Mouse (Mus musculus): ENCODE data around the gene Cnst. TPM values are rescaled to one million over a fixed set of nuclear protein-coding genes. Genes with fewer than 3 reads are reported as not detected.
A peak's percentile ranks its signal among the peaks of the same experiment; 100 is the strongest.

Gene Cnst
- total RNA-seq, 2 experiments from 2014 or later: 43.6 to 51.9 TPM

DNA sequence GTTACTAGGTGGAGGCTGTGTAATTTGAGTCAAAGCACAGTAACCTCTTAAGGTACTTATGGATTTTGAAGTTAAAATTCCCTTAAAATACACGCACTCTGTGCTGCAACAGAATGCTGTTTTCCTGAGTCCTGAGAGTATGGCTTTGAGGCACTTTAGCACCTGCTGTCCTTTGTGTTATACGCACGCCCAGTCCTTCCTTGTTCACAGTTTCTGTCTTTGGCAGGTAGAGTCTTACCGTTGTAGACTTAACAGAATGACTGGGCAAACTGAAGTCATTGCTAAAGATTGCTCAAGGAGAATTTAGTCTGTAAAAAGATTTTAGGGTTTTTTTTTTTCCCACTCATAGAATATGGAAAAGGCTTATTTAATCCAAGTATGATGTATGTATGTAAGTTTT is 5.8 kb downstream of the Cnst start:
- DNase-seq: no peak
- intact Hi-C loops (cut with DNase I): loop anchor here (2.0 kb wide), 1 partner anchor 27 kb away; no protein-coding TSS in a partner anchor

DNA sequence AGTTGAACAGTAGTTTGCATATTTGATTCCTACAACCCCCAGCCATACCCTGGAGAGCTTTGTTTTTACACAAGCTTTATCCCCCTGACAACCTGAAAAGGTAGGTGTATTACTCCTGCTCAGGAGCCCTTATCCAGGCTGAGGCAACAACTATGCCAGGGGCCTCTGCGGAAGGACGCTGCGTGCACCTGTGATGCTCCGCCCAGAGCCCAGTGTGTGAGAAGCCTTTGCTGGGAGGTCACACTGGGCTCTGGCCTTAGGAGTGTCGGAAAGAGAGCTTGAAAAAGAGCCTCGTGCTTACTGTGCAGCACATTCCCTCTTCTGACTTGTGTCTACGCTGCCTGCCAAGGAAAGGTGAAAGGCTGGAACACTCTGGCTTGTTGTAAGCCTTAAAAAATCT is 6.6 kb downstream of the Cnst start:
- no peak for DNase-seq
- intact Hi-C loops (cut with DNase I): no loop called here

DNA sequence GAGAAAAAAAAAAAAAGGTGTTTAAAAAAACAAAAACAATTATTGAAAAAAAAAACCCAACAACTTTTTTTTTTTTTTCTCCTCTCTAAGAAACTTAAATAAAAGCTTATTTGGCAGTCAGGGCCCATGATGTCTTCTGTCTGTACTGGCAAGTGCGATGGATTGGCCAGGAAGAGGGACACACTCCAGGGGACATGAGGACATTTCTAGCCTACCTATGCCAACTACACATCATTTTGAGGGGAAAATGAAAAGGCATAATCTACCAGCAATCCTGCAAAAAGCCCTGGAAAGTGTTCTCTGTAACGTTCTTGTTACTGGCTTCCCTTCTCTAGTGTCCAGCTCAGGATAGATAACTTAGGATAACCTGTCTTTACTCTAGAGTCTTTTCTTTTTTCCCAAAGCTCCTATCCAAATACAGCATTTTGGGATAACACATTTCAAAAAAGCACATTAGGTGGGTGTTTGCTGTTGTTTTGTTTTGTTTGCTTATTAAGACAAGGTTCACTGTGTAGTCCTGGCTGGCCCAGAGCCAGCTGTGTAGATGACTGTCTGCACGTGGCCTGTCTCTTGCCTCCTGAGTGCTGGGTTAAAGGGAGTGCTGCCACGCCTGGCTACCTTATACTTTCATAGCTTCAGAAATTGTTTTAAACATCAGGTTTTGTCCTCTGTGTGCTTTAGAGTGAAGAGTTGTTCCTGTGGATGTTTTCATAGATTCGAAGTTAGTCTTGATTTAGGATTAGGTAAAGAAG is 7.2 kb downstream of the Cnst start:
- DNase-seq: no peak
- intact Hi-C loops (cut with DNase I): no loop called here

DNA sequence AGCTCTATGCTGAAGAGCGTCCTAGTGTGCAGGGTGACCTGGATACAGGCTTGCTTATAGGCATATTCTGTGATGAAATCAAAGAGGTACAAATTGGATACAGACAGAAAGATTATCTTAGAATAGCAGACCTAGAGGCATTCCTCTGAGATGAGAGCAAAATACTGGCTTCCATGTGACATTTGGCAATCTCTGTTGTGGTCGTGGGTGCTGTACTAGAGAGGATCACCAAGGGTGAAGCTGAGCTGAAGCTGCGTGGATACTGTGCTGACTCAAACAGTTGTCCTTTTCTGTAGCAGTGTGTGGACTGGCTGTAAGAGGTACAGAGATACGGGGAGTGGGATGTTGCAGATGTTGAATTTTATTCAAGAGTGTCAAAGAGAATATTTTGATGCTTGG is 7.8 kb downstream of the Cnst start:
- intact Hi-C loops (cut with DNase I): no loop called here
- DNase-seq: no peak

DNA sequence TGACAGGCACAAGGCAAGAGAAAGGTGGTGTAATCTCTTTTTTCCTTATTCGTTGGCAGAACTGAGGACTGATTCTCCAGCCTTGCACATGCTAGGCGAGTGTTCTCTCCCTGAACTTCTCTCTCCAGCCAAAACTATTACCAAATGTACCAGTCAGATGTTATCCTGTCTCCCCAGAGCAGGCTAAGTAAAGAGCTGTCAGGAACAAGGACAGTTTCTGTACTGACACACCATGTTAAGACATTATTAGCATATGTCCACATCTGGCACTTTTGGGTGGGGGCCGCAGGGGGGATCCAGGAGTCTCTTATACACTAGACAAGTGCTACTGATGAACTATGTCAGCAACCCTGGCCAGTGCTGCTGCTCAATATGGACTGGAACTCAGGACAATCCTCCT is 10.8 kb downstream of the Cnst start:
- intact Hi-C loops (cut with DNase I): no loop called here
- DNase-seq: no peak

DNA sequence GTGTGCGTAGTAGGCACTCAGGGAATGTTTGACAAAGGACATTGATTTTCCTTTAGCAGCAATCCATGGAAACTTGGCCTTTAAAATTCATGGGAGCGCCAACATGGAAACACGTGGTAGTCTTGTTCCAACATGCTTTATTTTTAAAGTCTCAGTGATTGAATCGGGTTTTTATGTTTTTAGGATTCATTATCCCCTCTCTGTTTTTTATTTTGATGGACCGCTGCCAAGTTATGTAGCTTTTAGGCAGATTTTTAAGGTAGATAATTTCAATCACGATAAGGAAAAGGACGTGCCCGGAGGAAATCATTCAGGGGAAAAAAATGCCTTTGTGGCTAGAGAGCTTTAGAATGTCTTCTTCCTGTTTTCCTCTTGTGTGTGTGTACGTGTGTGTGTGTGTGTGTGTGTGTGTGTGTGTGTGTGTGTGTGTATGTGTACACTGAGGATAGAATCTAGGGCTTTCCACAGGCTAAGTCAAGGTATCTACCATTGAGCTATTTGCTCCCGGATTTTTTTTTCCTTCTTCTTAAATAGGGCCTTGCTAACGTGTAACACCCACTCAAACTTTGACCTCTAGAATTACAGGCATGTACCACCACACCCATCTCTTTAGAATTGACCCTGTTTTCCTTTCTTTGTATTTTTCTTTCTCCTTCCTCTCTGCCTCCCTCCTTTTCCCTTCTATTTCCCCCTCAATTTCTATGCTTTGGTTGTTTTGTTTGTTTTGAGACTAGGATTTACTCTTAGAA is 13.4 kb downstream of the Cnst start:
- DNase-seq: no peak
- intact Hi-C loops (cut with DNase I): no loop called here

DNA sequence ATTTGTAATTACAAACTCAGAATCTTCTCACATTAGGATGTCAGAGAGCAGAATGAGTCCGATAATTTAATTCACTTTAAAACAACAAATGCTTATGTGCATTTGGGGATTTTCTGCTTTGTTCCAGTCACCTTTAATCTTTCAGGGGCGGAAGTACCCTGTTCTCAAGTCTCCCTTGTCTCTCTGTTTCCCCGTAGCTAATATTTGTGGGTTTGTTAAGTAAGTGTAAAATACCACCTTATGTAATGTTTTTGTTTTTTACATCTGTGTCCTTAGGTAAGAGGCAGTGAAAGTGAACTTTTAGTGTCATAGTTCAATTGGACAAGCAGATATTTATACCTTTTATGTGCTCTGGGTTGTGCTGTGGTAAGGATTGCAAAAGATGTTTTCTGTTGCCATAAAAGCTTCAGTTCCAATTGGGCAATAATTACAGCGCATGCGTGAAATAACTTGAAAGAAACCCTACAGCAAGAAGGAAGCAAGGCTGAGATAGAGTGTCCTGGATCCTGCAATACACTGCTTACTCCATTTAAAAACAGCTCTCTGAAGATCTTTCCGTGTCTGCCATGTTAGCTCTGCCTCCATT is 14.8 kb downstream of the Cnst start:
- intact Hi-C loops (cut with DNase I): no loop called here
- no peak for DNase-seq

DNA sequence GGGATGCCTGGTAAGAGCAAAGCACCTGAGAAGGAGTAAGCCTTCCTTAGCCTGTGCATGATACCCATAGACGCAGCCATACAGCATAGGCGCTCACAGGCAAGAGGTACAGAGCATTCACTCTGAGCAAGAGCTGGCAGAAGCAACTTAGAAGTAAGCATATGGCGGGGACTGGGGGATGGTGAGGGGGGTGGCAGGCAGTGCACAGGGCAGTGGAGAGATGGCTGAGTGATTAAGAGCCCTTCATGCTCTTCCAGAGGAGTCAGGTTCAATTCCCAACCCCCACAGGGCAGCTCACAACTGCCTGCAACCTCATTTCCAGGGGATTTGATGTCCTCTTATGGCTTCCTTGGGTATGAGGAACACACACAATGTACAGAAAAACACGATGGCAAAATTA is 17.0 kb downstream of the Cnst start:
- intact Hi-C loops (cut with DNase I): no loop called here
- DNase-seq: no peak

DNA sequence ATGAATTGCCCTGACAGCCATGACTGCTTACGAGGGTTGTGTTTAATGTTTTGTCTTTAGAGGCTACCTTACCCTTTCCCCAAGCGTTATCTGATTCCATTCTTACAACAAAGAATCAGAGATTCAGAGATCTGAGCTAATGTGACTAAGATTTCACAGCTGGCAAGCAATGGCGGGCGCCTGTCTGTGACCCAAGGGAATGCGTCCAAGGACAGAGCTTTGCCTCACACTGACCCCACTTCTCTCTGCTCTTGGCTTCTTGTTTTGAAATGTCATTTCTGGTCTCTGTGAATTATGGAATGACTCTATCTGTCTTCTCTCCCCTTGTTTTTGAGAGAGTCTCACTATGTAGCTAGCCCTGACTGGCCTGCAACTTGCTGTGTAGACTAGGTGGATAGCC is 17.8 kb downstream of the Cnst start:
- intact Hi-C loops (cut with DNase I): no loop called here
- DNase-seq: no peak

DNA sequence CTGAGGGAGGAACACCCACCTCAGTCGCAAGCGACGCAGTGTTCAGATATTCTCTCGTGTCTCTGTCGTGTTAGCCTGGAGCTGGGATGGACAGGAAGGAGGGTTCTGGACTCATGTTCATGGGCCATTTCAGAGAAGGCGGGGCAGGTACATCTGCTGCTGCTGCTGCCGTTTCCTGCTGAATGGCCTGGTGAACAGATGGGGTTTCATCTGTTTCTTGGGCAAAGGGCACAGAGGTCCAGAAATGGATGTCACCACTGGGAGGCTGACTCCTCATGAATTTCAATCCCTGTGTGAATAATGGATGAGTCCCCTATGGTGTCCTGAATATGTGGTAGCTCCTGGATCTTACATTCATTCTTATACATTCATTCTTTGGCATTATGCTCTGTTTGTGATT is 21.4 kb downstream of the Cnst start:
- DNase-seq: no peak
- intact Hi-C loops (cut with DNase I): no loop called here

DNA sequence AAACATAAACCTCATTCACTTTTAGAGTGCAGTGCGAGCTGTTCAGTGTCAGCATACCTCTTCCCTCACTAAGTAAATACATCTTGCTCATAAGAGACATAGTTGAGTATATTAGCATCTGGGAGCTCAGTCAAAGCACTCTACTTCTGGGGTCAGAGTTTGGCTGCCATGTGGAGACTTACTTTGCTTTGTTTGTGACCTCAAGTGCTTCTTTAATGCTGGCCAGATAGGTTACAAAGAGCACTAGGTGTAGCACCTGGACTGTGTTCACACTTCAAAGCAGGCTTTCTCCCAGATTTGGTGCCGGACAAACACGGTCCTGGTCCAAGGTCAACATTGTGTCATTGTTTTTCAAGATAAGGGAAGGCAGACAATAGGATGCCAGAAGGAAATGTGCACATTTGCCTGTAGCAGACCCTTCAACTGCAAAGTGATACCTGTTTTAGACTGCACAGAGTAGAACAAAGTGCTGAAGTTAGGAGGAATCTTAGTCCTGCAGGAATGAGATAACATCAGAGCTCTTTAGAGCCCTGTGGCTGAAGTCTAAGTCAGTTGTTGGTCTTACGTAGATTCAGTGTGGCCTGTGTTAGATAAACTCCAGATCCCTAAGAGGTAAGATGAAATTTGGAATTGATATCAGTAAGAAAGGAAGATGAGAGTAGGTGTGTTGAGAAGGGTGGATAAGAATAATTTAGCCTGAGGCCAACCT is 22.7 kb downstream of the Cnst start:
- intact Hi-C loops (cut with DNase I): no loop called here
- DNase-seq: no peak

DNA sequence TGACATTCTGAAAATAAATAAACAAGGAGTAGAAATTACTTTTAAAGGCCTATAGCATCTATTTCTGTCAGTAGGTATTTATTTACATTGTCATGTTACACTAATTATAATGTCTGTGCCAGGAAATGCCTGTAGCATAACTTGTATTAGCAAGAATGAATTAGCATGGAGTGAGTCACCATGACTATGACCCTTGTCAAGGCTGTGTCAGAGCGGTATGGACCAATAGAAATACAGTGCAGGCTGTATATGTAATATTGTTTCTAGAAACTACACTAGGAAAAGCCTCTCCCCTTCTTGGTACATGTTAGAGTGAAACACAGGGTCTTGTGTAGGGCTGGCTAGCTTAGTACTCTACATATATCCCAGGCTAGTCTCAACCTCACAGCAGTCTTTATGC is 24.3 kb downstream of the Cnst start:
- intact Hi-C loops (cut with DNase I): no loop called here
- no peak for DNase-seq

DNA sequence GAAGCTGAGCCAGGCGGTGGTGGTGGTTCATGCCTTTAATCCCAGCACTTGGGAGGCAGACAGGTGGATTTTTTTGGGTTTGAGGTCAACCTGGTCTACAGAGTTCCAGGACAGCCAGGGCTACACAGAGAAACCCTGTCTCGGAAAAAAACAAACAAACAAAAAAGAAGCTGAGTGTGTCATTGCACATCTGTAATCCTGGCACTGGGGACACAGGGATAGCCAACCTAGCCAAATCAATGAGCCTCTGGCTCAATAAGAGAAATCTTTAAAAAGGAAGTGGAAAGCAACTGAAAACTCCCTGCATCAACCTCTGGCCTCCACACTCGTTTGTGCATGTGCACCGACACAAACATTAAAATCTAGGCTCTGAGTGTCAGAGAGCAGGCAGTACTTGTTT is 25.5 kb downstream of the Cnst start:
- DNase-seq: no peak
- intact Hi-C loops (cut with DNase I): no loop called here

DNA sequence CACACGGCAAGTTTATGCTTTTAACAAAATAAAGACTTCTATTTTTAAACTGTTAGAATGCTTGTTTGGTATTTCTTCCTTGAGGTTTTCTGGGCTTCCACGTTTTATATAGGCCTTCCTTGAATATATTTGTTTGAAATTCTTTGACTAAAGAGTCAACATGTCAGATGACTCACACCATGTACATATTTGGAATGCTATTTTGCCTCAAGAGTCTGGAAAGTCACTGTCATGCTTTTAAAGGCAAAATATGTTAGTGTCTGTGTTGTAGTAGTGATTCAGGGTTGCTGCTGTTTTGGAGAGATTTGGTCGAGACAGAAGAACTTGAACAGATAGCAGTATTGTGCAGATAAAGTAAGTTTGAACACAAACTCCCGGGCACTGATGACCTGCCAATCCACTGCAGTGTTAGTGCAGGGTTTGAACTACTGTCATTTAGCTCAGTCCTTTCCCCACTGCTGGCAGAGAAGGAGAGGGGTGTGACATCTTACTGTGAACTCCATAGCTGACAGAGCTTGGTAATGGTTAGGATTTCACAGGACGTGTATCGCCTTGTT is 27.6 kb downstream of the Cnst start:
- intact Hi-C loops (cut with DNase I): no loop called here
- no peak for DNase-seq

DNA sequence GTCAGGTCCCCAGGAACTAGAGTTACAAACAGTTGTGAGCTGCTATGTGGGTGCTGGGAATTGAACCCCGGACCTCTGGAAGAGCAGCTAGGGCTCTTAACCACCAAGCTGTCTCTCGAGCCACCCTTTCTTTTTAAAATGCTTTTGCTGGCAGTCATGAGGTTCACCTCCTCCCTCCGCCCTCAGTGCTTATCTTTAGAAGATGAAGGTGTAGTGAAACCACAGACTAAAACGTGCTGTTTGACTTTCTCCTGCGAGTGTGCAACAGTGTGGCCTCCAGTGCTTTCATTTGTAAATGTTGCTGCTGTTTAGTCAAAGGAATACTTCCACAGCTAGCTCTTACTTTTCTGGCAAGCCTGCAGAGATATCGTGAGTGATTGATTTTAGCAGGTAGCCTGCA is 32.5 kb downstream of the Cnst start:
- no peak for DNase-seq
- intact Hi-C loops (cut with DNase I): loop anchor here (2.0 kb wide), 1 partner anchor 28 kb away; no protein-coding TSS in a partner anchor

DNA sequence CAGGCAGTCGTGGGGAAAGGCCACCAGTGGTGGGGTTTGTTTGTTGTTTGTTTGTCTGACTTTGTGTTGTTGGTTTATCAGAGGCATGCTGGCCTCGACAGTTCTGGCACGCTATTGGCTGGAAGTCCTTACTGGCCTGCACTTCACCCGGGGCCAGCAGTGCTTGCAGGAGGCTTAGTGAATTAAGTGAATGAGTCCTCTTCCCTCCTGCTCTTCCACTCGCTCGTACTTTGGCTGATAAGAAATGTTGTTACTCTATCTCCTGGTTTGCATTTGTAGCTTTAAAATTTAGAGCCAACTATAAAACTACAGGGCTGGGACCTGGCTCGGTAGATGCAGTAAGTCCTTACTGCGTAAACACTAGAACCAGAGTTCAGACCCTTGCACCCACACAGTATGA is 34.0 kb downstream of the Cnst start:
- no peak for DNase-seq
- intact Hi-C loops (cut with DNase I): no loop called here

DNA sequence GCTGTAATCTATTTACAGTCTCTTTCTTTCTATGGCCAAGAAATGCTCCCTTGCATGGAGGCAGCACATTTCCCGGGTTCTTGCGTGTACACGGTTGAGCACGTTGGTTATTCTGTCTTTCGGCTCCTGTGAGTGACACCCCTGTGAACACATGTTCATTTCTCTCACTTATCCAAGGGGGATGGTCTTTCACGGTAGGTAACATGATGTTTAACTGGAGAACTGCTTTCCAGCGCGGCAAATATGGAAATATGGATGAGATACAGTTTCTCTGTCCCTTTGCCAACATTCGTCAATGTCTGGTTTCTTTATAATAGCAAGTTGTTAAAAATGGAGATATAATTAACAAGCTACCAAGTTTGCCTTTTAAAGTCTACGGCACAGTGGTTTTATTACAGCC is 35.3 kb downstream of the Cnst start:
- no peak for DNase-seq
- intact Hi-C loops (cut with DNase I): no loop called here

DNA sequence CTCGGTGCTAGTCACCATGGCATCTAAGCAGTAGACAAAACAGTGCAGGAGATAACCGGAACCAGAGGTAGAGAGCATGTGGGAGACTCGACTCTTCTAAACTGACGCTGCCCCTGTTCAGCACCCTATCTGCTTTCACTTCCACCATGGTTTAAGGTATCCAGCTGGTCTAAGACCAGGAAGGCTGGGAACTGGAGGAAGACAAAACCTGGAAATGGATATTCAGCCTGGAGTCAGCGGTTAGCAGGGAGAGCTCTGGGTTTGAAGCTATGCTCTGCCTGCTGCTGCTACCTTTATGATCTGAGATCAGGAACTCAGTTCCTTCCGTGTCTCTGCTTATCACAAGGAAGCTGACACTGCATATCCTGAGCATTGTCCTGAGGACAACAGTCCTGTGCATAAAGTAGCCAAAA is 35.9 kb downstream of the Cnst start:
- intact Hi-C loops (cut with DNase I): no loop called here
- DNase-seq: peak in 1 of 2 experiments; percentile 33

DNA sequence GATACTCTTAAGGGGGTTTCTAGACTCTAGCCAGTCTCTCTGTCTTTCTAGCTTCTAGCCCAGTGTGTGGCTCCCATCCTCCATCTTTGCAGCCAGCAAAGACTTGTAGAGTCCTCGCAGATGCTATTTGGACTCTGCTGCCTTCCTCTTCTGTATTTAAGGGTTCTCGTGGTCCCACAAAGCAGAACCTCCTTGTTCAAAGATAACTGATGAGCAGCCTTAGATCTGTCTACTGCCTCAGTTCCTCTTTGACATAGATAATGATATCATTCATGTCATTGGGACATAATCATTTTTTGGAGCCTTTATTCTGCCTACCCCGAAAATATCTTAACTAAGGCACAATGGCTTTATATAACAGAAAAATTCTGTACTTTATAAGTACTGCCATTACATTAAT is 36.9 kb downstream of the Cnst start:
- DNase-seq: no peak
- intact Hi-C loops (cut with DNase I): no loop called here

DNA sequence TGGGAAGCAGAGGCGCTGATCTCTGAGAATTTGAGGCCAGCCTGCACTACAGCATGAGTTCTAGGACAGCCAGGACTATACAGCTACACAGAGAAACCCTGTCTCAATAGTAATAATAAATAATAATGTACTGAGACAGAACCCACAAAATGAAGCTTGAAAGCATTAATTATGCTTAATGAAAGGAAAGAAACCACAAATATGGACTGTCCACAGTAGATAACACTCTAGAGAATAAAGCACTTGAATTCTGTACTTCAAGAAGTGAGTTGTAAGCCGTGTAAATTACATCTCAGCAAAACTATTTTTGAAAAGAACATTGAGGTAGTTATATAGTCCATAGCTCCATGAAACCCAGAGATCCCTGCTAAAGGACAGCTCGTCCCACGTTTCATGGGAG is 38.0 kb downstream of the Cnst start:
- intact Hi-C loops (cut with DNase I): no loop called here
- DNase-seq: no peak

DNA sequence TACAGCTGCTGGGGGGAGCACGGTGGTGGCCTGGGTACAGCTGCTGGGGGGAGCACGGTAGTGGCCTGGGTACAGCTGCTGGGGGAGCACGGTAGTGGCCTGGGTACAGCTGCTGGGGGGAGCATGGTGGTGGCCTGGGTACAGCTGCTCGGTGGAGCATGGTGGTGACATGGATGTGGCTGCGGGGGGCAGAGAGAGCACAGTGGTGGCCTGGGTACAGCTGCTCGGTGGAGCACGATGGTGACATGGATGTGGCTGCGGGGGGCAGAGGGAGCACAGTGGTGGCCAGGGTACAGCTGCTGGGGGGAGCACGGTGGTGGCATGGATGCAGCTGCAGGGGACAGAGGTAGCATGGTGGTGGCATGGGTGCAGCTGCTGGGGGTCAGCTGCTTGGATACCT is 39.5 kb downstream of the Cnst start:
- intact Hi-C loops (cut with DNase I): no loop called here
- no peak for DNase-seq

Data from heart, postnatal 14 days (tissue).